Mouse (Mus musculus): ENCODE results near the gene D430019H16Rik.

- TF ChIP-seq TAL1 (IDR thresholded peaks at IDR 0.05; ENCODE audit: low read length) (no peak), GATA1 (IDR thresholded peaks at IDR 0.05; ENCODE audit: low read length) (no peak)
Measured at GRCm38 (mm10) chr12:105497894-105498293, 44.2 kb downstream of the D430019H16Rik start.

All from erythroblast, embryonic 14.5 days (primary cell).